Mouse (Mus musculus): ENCODE data around the gene Rapgef4. TPM values are rescaled to one million over a fixed set of nuclear protein-coding genes. Genes with fewer than 3 reads are reported as not detected.

Gene Rapgef4
- polyA plus RNA-seq, 1 experiment from 2014 or later: 4.8 TPM

DNA sequence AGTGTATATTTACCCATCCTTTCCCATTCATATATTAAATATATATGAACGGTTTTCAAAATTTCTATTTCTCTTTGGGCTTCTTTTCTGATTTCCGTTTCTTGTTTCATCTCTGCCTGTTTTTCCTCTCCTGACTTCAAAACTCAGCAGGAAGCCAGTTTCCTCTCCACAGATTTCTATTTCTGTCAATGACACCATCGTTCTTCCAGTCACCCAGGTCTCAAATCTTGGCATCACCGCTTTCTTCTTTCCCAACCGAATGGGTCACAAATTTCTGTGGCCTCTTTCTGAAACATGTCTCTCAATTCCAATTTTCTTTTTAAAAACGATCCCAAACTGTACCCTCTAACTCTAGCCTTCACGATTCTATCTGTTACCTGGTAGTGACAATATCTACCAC is 303.6 kb downstream of the Rapgef4 start:
- H3K9ac ChIP-seq (replicated peaks): no peak overlapping the region
- peaks cover 20% of the 10 kb centered on the region; the same call in 1 of the 2 replicates for H3K27me3 ChIP-seq
- H3K36me3 ChIP-seq: no peaks in the 10 kb centered on the region
- H3K4me3 ChIP-seq: no peak overlapping the region
- 0 out of 2 replicates have a peak, but pooled peaks cover 7% of the 10 kb centered on the region for H3K4me1 ChIP-seq
- no peak overlapping the region for H3K27ac ChIP-seq (replicated peaks)
- H3K9me3 ChIP-seq: no peaks in the 10 kb centered on the region
- no peak overlapping the region for H3K4me2 ChIP-seq (replicated peaks)
- ATAC-seq (ENCODE audit: low FRiP score, low read depth): no peak
- WGBS: 78% methylated on average over 7 of the region's 7 CpGs

DNA sequence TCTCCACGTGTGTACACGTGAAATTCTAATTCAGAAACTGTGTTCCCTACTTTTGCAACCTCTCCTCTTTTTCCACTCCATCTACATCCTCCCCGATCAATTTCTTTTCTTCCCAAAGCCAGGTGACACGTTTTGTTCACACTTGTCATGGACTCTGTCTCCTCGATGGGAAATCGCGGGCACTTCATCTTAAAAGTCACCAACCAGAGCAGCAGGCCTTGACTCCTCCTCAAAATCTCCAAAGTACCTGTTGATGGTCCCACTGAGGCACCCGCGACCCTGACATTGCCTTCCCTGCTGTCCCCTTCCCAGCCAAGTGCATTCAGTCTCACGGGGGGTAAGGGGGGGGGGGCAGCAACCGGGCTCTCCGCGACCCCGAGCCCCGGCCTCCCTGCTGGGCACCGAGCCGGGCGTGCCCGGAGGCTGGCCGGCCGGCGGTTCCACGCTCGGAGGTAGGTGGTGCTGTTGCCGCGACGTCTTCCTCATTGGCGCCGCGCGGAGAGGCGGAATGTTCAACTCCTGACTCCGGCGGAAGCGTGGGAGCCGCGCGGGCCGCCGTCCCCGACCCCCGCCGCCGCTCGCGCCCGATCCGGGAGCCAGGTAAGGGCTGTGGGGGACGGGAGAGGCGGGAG is 304.3 kb downstream of the Rapgef4 start, which contains the start of gene Map3k20:
Map3k20 (plus strand) TSS at position 382 of the 632 bp plus-strand sequence.
- 0 out of 2 replicates have a peak, but pooled peaks cover 7% of the 10 kb centered on the region for H3K4me1 ChIP-seq
- H3K4me3 ChIP-seq: peak within 1 kb of the TSS; percentile 93
- H3K9me3 ChIP-seq: no peaks in the 10 kb centered on the region
- peaks cover 20% of the 10 kb centered on the region; the same call in 1 of the 2 replicates for H3K27me3 ChIP-seq
- H3K36me3 ChIP-seq: no peaks in the 10 kb centered on the region
- peak within 1 kb of the TSS; percentile 85 for H3K9ac ChIP-seq (replicated peaks)
- ATAC-seq (ENCODE audit: low FRiP score, low read depth): peak; percentile 85
- peak within 1 kb of the TSS; percentile 94 for H3K4me2 ChIP-seq (replicated peaks)
- no peak within 1 kb of the TSS for H3K27ac ChIP-seq (replicated peaks)
- 2% methylated on average over 48 of the region's 50 CpGs for WGBS

DNA sequence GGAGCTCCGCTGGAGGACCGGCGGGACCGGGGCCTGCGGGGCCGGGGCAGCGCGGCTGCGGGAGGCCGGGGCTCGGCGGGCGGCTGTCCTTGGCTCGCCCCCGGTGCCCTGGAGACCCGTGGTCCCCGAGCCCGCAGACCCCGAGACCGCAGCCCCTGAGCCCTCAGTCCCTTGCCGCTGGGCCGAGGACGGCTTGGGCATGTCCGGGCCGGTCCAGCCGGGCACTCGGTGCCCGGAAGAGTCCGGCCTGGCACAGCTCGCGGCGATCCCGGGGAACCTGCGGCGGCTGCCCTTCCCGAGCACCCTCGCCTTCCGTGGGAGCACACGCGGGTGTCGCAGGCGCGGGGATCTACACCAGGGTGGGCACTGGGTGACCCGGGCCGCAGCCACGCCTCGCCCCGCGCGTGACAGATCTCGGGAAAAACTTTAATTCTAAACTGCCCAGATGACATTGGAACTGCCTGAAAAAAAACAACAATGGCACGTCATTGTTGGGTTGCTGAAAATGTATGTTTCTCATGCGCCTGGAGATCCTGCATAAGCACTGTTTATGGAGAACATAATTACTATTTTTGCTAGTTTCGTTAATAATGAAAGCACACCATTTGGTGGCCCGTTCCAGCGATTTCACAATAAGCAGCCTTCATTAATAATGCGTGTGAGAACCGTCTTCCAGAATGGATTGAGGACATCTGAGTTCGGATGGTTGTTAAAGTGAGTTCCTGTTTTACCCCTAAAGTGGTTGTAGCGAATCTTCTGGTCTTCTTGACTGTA is 305.0 kb downstream of the Rapgef4 start:
- ATAC-seq (ENCODE audit: low FRiP score, low read depth): no peak; the same call in none of the 2 replicates
- H3K4me1 ChIP-seq: 0 out of 2 replicates have a peak, but pooled peaks cover 7% of the 10 kb centered on the region
- H3K9me3 ChIP-seq: no peaks in the 10 kb centered on the region
- H3K27ac ChIP-seq (replicated peaks): no peak overlapping the region
- WGBS: 2% methylated on average over 59 of the region's 60 CpGs
- H3K4me2 ChIP-seq (replicated peaks): peak overlapping the region; percentile 94
- H3K9ac ChIP-seq (replicated peaks): peak overlapping the region; percentile 85
- H3K27me3 ChIP-seq: peaks cover 20% of the 10 kb centered on the region; the same call in 1 of the 2 replicates
- H3K36me3 ChIP-seq: no peaks in the 10 kb centered on the region
- peak overlapping the region; percentile 93 for H3K4me3 ChIP-seq

GRCm38 (mm10) chr2:72287142-72287541 is 306.1 kb downstream of the Rapgef4 start:
- 66% methylated on average over 4 of the region's 4 CpGs for WGBS
- H3K4me2 ChIP-seq (replicated peaks): no peak overlapping the region
- H3K36me3 ChIP-seq: no peaks in the 10 kb centered on the region
- no peaks in the 10 kb centered on the region for H3K9me3 ChIP-seq
- H3K4me1 ChIP-seq: 0 out of 2 replicates have a peak, but pooled peaks cover 7% of the 10 kb centered on the region
- H3K27ac ChIP-seq (replicated peaks): no peak overlapping the region
- H3K27me3 ChIP-seq: peaks cover 20% of the 10 kb centered on the region; the same call in 1 of the 2 replicates
- no peak overlapping the region for H3K9ac ChIP-seq (replicated peaks)
- H3K4me3 ChIP-seq: no peak overlapping the region
- ATAC-seq (ENCODE audit: low FRiP score, low read depth): no peak

GRCm38 (mm10) chr2:72288932-72289534 is 308.0 kb downstream of the Rapgef4 start:
- ATAC-seq (ENCODE audit: low FRiP score, low read depth): no peak
- no peak overlapping the region for H3K4me2 ChIP-seq (replicated peaks)
- no peaks in the 10 kb centered on the region for H3K36me3 ChIP-seq
- H3K4me1 ChIP-seq: 0 out of 2 replicates have a peak, but pooled peaks cover 7% of the 10 kb centered on the region
- no peaks in the 10 kb centered on the region for H3K9me3 ChIP-seq
- H3K27me3 ChIP-seq: peaks cover 15% of the 10 kb centered on the region; the same call in 1 of the 2 replicates
- H3K4me3 ChIP-seq: no peak overlapping the region
- no peak overlapping the region for H3K27ac ChIP-seq (replicated peaks)
- no peak overlapping the region for H3K9ac ChIP-seq (replicated peaks)
- WGBS: 90% methylated on average over 11 of the region's 11 CpGs

- no peak for ATAC-seq (ENCODE audit: low FRiP score, low read depth)
- Histone ChIP-seq H3K4me3 (no peak overlapping the region), H3K36me3 (no peaks in the 10 kb centered on the region), H3K9me3 (no peaks in the 10 kb centered on the region), H3K27me3 (peaks cover 8% of the 10 kb centered on the region; the same call in 1 of the 2 replicates), H3K4me1 (0 out of 2 replicates have a peak, but pooled peaks cover 7% of the 10 kb centered on the region), H3K4me2 (replicated peaks) (no peak overlapping the region), H3K9ac (replicated peaks) (no peak overlapping the region), H3K27ac (replicated peaks) (no peak overlapping the region)
- 74% methylated on average over 1 of the region's 1 CpGs for WGBS
These were observed 310.1 kb downstream of the Rapgef4 start for GRCm38 (mm10) chr2:72291103-72291502.

GRCm38 (mm10) chr2:72292573-72292972 is 311.5 kb downstream of the Rapgef4 start:
- Histone ChIP-seq H3K36me3 (no peaks in the 10 kb centered on the region), H3K9ac (replicated peaks) (no peak overlapping the region), H3K9me3 (no peaks in the 10 kb centered on the region), H3K4me1 (0 out of 2 replicates have a peak, but pooled peaks cover 3% of the 10 kb centered on the region), H3K4me3 (no peak overlapping the region), H3K27me3 (peaks cover 2% of the 10 kb centered on the region; the same call in 1 of the 2 replicates), H3K27ac (replicated peaks) (no peak overlapping the region), H3K4me2 (replicated peaks) (no peak overlapping the region)
- WGBS: 91% methylated on average over 8 of the region's 8 CpGs
- no peak for ATAC-seq (ENCODE audit: low FRiP score, low read depth)

GRCm38 (mm10) chr2:72294994-72295393 is 314.0 kb downstream of the Rapgef4 start:
- no peak for ATAC-seq (ENCODE audit: low FRiP score, low read depth)
- no peaks in the 10 kb centered on the region for H3K36me3 ChIP-seq
- H3K27ac ChIP-seq (replicated peaks): no peak overlapping the region
- H3K9me3 ChIP-seq: no peaks in the 10 kb centered on the region
- H3K4me2 ChIP-seq (replicated peaks): no peak overlapping the region
- no peak overlapping the region for H3K4me3 ChIP-seq
- no peak overlapping the region for H3K9ac ChIP-seq (replicated peaks)
- H3K4me1 ChIP-seq: no peaks in the 10 kb centered on the region
- H3K27me3 ChIP-seq: no peaks in the 10 kb centered on the region
- WGBS: 85% methylated on average over 6 of the region's 6 CpGs

- no peaks in the 10 kb centered on the region for H3K4me1 ChIP-seq
- H3K9me3 ChIP-seq: no peaks in the 10 kb centered on the region
- no peak overlapping the region for H3K4me3 ChIP-seq
- no peak overlapping the region for H3K9ac ChIP-seq (replicated peaks)
- H3K27ac ChIP-seq (replicated peaks): no peak overlapping the region
- H3K36me3 ChIP-seq: no peaks in the 10 kb centered on the region
- WGBS: 85% methylated on average over 10 of the region's 10 CpGs
- H3K27me3 ChIP-seq: no peaks in the 10 kb centered on the region
- H3K4me2 ChIP-seq (replicated peaks): no peak overlapping the region
- ATAC-seq (ENCODE audit: low FRiP score, low read depth): no peak
These were observed 316.1 kb downstream of the Rapgef4 start for GRCm38 (mm10) chr2:72296984-72297715.

DNA sequence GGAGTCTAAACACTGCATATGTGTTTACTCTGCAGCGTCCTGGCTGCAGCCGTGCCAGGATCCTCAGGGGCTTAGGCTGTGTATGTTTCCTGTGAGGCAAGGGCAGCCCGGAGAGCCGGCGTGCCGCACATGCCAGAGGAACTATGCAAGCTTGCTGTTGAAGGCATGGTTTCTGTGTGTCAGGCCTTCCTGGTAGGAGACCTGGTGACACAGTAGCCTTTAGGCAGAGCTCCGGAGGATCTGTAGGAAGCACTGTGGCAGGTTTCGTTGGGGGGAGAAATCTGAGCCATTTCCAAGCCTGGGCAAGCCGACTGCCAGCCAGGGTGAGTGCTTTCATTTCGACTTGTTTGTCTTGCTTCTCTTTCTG is 316.7 kb downstream of the Rapgef4 start:
- H3K4me2 ChIP-seq (replicated peaks): no peak overlapping the region
- no peaks in the 10 kb centered on the region for H3K4me1 ChIP-seq
- H3K36me3 ChIP-seq: no peaks in the 10 kb centered on the region
- 74% methylated on average over 10 of the region's 10 CpGs for WGBS
- H3K9ac ChIP-seq (replicated peaks): no peak overlapping the region
- no peaks in the 10 kb centered on the region for H3K9me3 ChIP-seq
- H3K27me3 ChIP-seq: no peaks in the 10 kb centered on the region
- no peak overlapping the region for H3K4me3 ChIP-seq
- H3K27ac ChIP-seq (replicated peaks): no peak overlapping the region
- ATAC-seq (ENCODE audit: low FRiP score, low read depth): no peak

- Histone ChIP-seq H3K9me3 (no peaks in the 10 kb centered on the region), H3K4me1 (no peaks in the 10 kb centered on the region), H3K27me3 (no peaks in the 10 kb centered on the region), H3K4me2 (replicated peaks) (no peak overlapping the region), H3K36me3 (no peaks in the 10 kb centered on the region), H3K27ac (replicated peaks) (no peak overlapping the region), H3K4me3 (no peak overlapping the region), H3K9ac (replicated peaks) (no peak overlapping the region)
- WGBS: 50% methylated on average over 4 of the region's 4 CpGs
- no peak for ATAC-seq (ENCODE audit: low FRiP score, low read depth)
These were observed 317.4 kb downstream of the Rapgef4 start for GRCm38 (mm10) chr2:72298406-72298805.

Data from midbrain, embryonic 12.5 days (tissue).